Mouse (Mus musculus): Measurements from ENCODE around the gene Ap5z1.
A peak's percentile ranks its signal among the peaks of the same experiment; 100 is the strongest.

Ap5z1 gene

GRCm38 (mm10) chr5:142463461-142464454 is at the start of gene Ap5z1:
Ap5z1 (plus strand) TSS chr5:142463944.
- DNase-seq, result peak; percentile 97

GRCm38 (mm10) chr5:142415401-142415800 is 48.3 kb upstream of the Ap5z1 start:
- no peak for DNase-seq

GRCm38 (mm10) chr5:142416070-142416775 is 47.5 kb upstream of the Ap5z1 start:
- DNase-seq, result no peak

- DNase-seq, result no peak
These were observed 46.6 kb upstream of the Ap5z1 start for GRCm38 (mm10) chr5:142417104-142417503.

GRCm38 (mm10) chr5:142417876-142418275 is 45.9 kb upstream of the Ap5z1 start:
- peak; percentile 53 for DNase-seq

DNA sequence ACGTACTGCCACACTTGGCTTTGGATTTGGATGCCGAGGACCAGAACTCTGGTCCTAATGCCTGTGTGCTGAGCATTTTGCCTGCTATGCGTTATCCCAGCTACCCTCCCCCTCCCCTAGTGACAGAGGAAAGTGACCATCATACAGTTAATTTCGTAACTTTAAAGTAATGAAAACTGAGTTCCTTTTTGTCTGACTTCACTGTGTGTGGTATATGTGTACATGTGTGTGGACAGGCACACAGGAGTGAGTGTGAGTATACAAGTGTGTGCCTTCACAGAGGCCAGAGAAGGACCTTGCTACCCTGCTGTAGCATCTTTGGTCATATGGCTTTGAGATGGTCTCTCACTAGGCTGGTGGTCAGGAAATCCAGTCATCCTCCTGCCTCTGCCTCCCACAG is 45.3 kb upstream of the Ap5z1 start:
- DNase-seq, result no peak

DNA sequence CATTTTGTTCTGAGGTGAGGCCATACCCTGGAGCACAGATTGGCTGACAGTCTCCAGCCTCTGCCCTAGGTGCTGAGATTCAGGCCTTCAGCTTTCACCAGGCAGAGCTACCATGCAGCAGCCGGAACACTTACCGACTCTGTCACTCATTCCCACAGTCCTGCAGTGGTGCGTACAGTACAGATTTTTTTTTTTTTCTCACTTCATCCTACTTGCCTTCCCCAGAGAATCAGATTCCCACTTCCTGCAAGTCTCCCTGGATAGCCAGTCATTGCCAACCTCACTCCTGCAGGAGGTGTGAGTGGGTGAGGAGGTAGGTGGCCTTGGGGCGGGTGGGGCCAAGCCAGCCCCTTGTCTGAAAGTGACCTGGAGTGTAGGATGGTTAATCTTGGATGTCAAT is 43.4 kb upstream of the Ap5z1 start:
- DNase-seq, result no peak

- peak; percentile 34 for DNase-seq
These were observed 42.8 kb upstream of the Ap5z1 start for GRCm38 (mm10) chr5:142420920-142421319.

DNA sequence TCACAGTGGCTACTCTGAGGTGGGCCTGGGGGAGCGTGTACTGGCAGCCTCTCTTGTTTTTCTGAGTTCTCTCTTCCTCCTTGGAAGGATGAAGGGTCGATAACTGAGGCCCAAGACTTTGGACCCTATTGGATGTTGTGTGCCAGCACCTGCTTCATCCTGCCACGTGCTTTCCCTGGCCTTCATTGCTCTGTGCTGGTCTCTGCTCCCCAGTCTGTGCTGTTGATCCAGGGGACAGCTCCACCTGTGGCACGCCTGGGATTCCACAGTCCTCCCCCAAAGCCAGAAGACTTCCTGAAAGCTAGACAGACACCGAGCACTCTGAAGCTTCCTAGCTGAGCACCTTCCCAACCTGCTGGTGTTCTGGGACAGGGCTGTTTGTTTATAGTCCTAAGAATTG is 41.9 kb upstream of the Ap5z1 start:
- DNase-seq, result no peak

DNA sequence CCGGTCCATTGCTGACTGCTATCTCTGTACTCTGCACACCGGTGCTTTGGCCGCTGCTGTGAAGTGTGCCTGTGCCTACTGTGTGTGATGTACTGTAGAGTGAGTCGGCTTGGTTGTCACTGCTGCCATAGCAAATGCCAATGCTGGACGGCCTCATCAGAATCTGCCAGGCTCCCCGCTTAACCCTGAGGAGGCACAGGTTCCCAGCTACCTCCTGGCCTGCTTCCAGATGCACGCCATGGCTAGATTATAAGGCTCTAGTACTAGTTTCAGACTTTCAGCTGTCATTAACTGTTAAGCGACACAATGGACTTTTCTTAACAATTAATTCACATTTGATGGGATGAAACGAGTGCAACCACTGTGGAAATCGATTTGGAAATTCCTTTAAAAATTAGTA is 40.6 kb upstream of the Ap5z1 start:
- DNase-seq, result no peak

- DNase-seq, result no peak
These were observed 40.0 kb upstream of the Ap5z1 start for GRCm38 (mm10) chr5:142423701-142424100.

DNA sequence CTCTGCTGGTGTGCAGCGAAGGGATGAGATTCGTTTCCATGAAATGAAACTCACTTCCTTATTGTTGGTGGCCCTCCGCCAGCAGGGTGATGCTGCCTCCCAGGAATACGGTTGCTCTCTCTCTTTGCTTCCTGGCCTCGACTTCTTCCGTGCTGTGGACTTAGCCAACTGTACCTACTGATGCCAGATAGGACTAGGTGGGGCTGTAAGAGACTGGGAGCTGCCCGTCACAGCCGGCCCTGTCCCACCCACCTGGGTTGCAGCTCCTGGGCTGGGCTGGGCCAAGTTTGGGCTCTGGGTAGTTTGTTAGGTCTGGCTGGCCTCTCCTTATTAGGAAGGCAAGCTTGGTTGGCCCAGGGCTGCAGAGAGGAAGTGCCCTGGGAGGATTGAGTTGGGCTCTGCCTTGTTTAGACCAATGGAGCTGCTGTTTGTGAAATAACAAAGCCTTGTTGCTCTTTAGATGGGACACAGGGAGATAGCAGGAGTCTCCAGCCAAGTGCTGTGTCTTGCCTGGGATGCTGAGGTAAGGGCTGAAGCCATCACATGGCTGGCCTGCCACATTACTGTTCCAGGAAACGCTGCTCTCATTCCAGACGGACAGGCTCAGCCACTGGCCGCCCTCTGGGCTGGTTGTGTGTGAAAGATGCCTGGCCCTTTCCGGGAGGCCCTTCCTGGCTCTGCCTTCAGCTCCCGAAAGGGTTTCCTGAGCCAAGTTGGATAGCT is 39.0 kb upstream of the Ap5z1 start:
- peak; percentile 84 for DNase-seq

GRCm38 (mm10) chr5:142426476-142426875 is 37.3 kb upstream of the Ap5z1 start:
- DNase-seq, result no peak

GRCm38 (mm10) chr5:142427876-142428275 is 35.9 kb upstream of the Ap5z1 start:
- no peak for DNase-seq

DNA sequence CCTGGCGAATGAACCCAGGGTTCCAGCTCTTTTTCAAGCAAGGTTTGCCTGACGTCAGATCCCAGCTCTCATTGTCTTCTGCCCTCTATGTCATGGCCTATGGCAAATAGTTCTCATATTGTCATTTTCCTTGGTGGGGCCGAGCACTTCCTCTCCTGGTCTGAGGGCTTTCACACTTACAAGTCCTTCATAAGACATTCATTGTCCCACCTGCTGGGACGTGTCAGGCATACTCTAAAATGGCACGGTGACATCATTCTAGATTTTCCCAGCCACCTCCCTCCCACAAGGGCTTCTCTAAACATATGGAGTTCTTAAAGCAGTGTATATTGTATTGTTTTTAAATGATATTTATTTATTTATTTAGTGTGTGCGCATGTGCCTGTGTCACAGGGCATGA is 35.1 kb upstream of the Ap5z1 start:
- no peak for DNase-seq

- no peak for DNase-seq
These were observed 32.7 kb upstream of the Ap5z1 start for GRCm38 (mm10) chr5:142431029-142431428.

DNA sequence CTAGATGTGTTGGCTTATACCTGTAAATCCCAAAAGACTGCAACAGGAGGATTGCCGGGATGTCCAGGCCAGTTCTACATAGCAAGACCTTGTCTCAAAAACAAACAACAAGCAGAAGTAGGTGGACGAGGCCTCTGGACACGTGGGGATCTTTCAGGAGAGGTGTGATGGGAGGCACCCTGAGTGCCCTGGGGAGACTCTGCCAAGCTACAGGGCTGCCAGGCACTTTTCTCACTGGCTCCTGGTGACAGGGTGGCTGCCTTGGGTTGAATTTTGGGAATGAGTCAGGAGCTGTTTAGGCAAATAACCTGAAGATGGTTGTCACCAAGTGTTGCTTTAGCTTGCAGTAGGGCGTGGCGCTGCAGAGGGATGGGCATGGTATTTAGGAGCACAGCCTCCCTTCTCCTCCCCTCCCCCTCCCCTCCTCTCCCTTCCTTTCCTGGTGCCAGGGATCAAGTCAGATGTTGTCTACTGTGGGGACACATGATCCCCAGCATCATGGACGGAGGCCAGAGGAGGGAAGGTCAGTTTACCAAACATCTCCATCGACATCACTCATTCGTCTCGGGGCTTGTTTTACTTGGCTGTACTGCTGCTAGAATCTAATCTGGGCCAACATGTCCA is 31.8 kb upstream of the Ap5z1 start:
- peak; percentile 36 for DNase-seq

DNA sequence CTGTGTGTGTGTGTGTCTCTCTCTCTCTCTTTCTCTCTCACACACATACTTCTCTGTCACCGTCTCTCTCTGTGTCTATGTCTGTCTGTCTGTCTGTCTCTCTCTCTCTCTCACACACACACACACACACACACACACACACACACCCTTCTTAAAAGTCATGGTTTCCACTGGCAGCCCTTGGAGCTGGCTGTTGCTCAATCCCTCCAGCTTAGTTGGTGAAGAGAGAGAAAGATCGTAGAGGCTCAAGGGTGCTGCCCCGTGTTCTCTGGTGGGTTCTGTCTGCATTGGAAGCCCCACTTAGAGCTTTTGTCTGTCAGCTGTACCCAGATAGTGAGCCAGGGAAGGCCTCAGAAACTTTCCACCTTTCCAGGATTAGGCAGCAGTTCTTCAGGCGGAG is 31.0 kb upstream of the Ap5z1 start:
- DNase-seq, result no peak

DNA sequence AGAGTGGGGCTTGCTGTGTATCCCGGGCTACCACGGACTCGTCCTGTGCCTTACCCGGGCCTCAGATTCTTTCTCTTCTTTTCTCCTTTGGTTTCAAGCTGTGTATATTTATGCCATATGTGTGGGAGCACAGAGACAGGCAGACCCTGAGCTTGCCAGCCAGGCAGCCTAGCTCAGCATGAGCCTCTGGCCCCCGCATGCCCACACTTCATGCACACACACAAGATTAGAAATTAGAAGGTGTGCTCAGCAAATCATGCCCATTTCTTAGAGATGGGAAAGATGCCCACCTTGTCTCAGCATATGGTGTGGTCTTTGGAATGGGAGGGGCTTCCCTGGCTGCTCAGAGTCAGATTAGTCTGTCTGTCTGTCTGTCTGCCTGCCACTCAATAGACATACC is 29.7 kb upstream of the Ap5z1 start:
- no peak for DNase-seq

DNA sequence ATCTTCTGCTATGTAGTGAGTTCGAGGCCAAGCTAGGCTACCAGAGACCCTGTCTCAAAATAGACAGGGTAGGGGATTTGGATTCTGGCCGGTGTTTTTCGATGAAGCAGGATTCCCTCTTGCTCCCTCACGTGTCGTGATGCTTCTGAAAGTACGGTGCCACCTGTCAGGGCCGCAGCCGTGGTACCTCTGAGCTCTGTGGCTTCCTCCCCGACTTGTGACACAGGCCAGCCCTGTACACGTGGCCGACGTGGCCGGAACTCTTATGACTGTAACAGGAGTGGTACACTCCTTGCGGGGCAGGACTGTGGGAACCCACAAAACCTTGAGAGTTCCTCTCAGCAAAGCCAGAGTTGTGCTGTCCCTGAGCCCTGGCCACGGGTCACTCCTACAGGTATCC is 28.0 kb upstream of the Ap5z1 start:
- no peak for DNase-seq

GRCm38 (mm10) chr5:142438380-142438938 is 25.3 kb upstream of the Ap5z1 start:
- no peak for DNase-seq

GRCm38 (mm10) chr5:142439911-142440432 is 23.8 kb upstream of the Ap5z1 start:
- no peak for DNase-seq
